Mouse (Mus musculus) heart, embryonic 15.5 days (tissue): ENCODE data around the gene Trpc3. TPM values are rescaled to one million over a fixed set of nuclear protein-coding genes. Genes with fewer than 3 reads are reported as not detected.
A peak's percentile ranks its signal among the peaks of the same experiment; 100 is the strongest.
"Not testable (repeated sequence)": the region's sequence is repeated elsewhere in the genome, so short reads cannot be mapped to it uniquely, and the experiment has no call there.

Experiments used
- ATAC-seq: fragments of 200-750 bp; cut with Nextera tagmentation; replicated peaks from 2 replicates; pipeline ENCODE4 v1.8.0; 2017; ENCODE audit warnings: low read depth, moderate TSS enrichment; ENCODE audit not compliant: insufficient number of reproducible peaks, insufficient read depth, low FRiP score
- H3K27ac ChIP-seq: fragments of 300-500 bp; sonication (generic); 2 replicates; pipeline ENCODE4 v1.5.1; 2015; ENCODE audit warnings: mild to moderate bottlenecking, inconsistent platforms
- H3K27me3 ChIP-seq: fragments of 300-500 bp; sonication (generic); 2 replicates; pipeline ENCODE4 v1.6.1; 2015; ENCODE audit warnings: inconsistent platforms
- H3K36me3 ChIP-seq: fragments of 300-500 bp; sonication (generic); 2 replicates; pipeline ENCODE4 v1.6.1; 2015; ENCODE audit warnings: mild to moderate bottlenecking, inconsistent platforms
- H3K4me1 ChIP-seq: fragments of 300-500 bp; sonication (generic); replicated peaks from 2 replicates; pipeline ENCODE4 v1.6.1; 2015; ENCODE audit warnings: inconsistent platforms
- H3K4me2 ChIP-seq: fragments of 300-500 bp; sonication (generic); 2 replicates; pipeline ENCODE4 v1.6.1; 2015; ENCODE audit warnings: inconsistent platforms, mild to moderate bottlenecking, moderate library complexity
- H3K4me3 ChIP-seq: fragments of 300-500 bp; sonication (generic); 2 replicates; pipeline ENCODE4 v1.5.1; 2015; ENCODE audit warnings: mild to moderate bottlenecking, inconsistent platforms
- H3K9ac ChIP-seq: fragments of 300-500 bp; sonication (generic); 2 replicates; pipeline ENCODE4 v1.6.1; 2015; ENCODE audit warnings: mild to moderate bottlenecking, inconsistent platforms
- H3K9me3 ChIP-seq: fragments of 300-500 bp; sonication (generic); replicated peaks from 2 replicates; pipeline ENCODE4 v1.6.1; 2016; ENCODE audit warnings: inconsistent platforms
- WGBS: fragments of 180-500 bp; shearing (Covaris S2); methylation state at CpG from one replicate; pipeline ENCODE4 v1.1.7; 2015; ENCODE audit warnings: mixed read lengths; 5-methylcytosine and 5-hydroxymethylcytosine counted together
- polyA plus RNA-seq: library from polyadenylated mRNA; unstranded; fragments of >200 nt; fragmentation: Nextera tagmentation; extraction: Ambion mirVana; gene quantifications from 2 replicates; pipeline ENCODE4 v1.2.1, GENCODE M21; 2015

Gene Trpc3
- polyA plus RNA-seq, 1 experiment from 2014 or later: 5.4 TPM

GRCm38 (mm10) chr3:36599773-36600172 is 90.2 kb downstream of the Trpc3 start:
- not testable (repeated sequence) for ATAC-seq, H3K36me3 ChIP-seq, H3K4me3 ChIP-seq, H3K9ac ChIP-seq, H3K4me1 ChIP-seq, H3K9me3 ChIP-seq, H3K27ac ChIP-seq, H3K27me3 ChIP-seq, H3K4me2 ChIP-seq
- WGBS: 89% methylated on average over 9 of the region's 9 CpGs

GRCm38 (mm10) chr3:36598811-36599210 is 91.2 kb downstream of the Trpc3 start:
- Histone ChIP-seq H3K9ac (no peak overlapping the region), H3K27me3 (no peaks in the 10 kb centered on the region), H3K4me1 (no peaks in the 10 kb centered on the region), H3K4me3 (no peak overlapping the region), H3K27ac (no peak overlapping the region), H3K36me3 (no peaks in the 10 kb centered on the region), H3K9me3 (no peaks in the 10 kb centered on the region), H3K4me2 (no peak overlapping the region)
- no peak for ATAC-seq
- 64% methylated on average over 3 of the region's 3 CpGs for WGBS

GRCm38 (mm10) chr3:36571827-36572378 is 118.1 kb downstream of the Trpc3 start, which contains the start of gene Ccna2:
Ccna2 (minus strand) TSS chr3:36572150.
- peak; percentile 100 for ATAC-seq
- H3K9ac ChIP-seq: peak within 1 kb of the TSS; percentile 85
- H3K4me2 ChIP-seq: peak within 1 kb of the TSS; percentile 96
- H3K4me3 ChIP-seq: peak within 1 kb of the TSS; percentile 97
- no peaks in the 10 kb centered on the region for H3K27me3 ChIP-seq
- H3K9me3 ChIP-seq: no peaks in the 10 kb centered on the region
- H3K36me3 ChIP-seq: peaks cover 28% of the 10 kb centered on the region
- WGBS: under 1% methylated on average over 60 of the region's 60 CpGs
- H3K27ac ChIP-seq: peak within 1 kb of the TSS; percentile 80
- H3K4me1 ChIP-seq: peaks cover 22% of the 10 kb centered on the region

- H3K9ac ChIP-seq: peak overlapping the region; percentile 85
- no peaks in the 10 kb centered on the region for H3K9me3 ChIP-seq
- peak overlapping the region; percentile 97 for H3K4me3 ChIP-seq
These were observed 118.6 kb downstream of the Trpc3 start for GRCm38 (mm10) chr3:36571361-36571826.

More at GRCm38 (mm10) chr3:36571361-36571826, 118.6 kb downstream of the Trpc3 start:
- under 1% methylated on average over 46 of the region's 46 CpGs for WGBS
- peak overlapping the region; percentile 79 for H3K27ac ChIP-seq
- H3K4me1 ChIP-seq: peaks cover 22% of the 10 kb centered on the region
- H3K36me3 ChIP-seq: peaks cover 33% of the 10 kb centered on the region
- H3K27me3 ChIP-seq: no peaks in the 10 kb centered on the region
- ATAC-seq: no peak; the same call in 1 of the 2 replicates
- peak overlapping the region; percentile 96 for H3K4me2 ChIP-seq

Other genes with a start within 250 kb of the Trpc3 start
- 359 and 472 TPM in 2 replicates for gene Anxa5, start 214.3 kb downstream of the Trpc3 start, polyA plus RNA-seq
- gene 1810062G17Rik, start 214.2 kb downstream of the Trpc3 start, polyA plus RNA-seq: 0.92 and 1.6 TPM in 2 replicates
- 0.46 and 0.60 TPM in 2 replicates for gene Gm11549, start 168.4 kb downstream of the Trpc3 start, polyA plus RNA-seq
- gene Exosc9, start 137.6 kb downstream of the Trpc3 start, polyA plus RNA-seq: 40.5 and 52.4 TPM in 2 replicates
- gene Ccna2, start 118.0 kb downstream of the Trpc3 start, polyA plus RNA-seq: 160 and 174 TPM in 2 replicates
- gene Bbs7, start 76.7 kb downstream of the Trpc3 start, polyA plus RNA-seq: 9.4 and 9.7 TPM in 2 replicates
- 27.7 and 36.0 TPM in 2 replicates for gene 4932438A13Rik, start 172.9 kb upstream of the Trpc3 start, polyA plus RNA-seq